Mouse (Mus musculus): ENCODE measurements around the gene Slc17a1. TPM values are rescaled to one million over a fixed set of nuclear protein-coding genes. Genes with fewer than 3 reads are reported as not detected.

Gene Slc17a1
- total RNA-seq, 2 experiments from 2014 or later = not detected

- H3K4me3 ChIP-seq = no peak overlapping the region
- TF ChIP-seq CTCF (IDR thresholded peaks at IDR 0.05) = no peak
- H3K27ac ChIP-seq = no peak overlapping the region
- intact Hi-C loops (cut with DNase I) = no loop called here
- no peak for DNase-seq
Measured at GRCm38 (mm10) chr13:23866086-23866710, 1.4 kb upstream of the Slc17a1 start.

DNA sequence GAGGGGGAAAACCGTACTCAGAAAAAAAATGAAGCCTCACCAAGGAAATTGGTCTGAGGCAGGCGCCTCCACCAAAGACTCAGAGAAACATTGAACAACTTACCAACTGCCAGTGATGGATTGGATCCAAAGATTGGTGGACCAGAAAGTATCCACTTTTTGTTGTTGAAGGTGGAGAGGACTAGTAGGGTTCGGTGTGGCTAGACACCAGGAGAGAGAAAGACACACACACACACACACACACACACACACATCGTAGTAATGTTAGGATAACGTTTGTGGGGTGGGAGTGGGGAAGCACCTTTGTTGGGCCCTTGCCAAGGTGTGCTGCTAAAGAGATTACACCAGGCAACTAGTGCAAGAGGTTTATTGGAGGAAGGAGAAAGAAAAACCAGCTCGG is 550 bp upstream of the Slc17a1 start:
- intact Hi-C loops (cut with DNase I) = no loop called here
- Histone ChIP-seq H3K4me3 (no peak overlapping the region), H3K27ac (no peak overlapping the region)
- no peak for DNase-seq
- TF ChIP-seq CTCF (IDR thresholded peaks at IDR 0.05) = no peak

- no peak overlapping the region for H3K27ac ChIP-seq
- no peak for DNase-seq
- no peak overlapping the region for H3K4me3 ChIP-seq
- intact Hi-C loops (cut with DNase I) = no loop called here
- TF ChIP-seq CTCF (IDR thresholded peaks at IDR 0.05) = no peak
Measured at GRCm38 (mm10) chr13:23868790-23869533, 1.4 kb downstream of the Slc17a1 start.

- no peak overlapping the region for H3K4me3 ChIP-seq
- no peak for TF ChIP-seq CTCF (IDR thresholded peaks at IDR 0.05)
- intact Hi-C loops (cut with DNase I) = no loop called here
- H3K27ac ChIP-seq = no peak overlapping the region
- DNase-seq = no peak
Measured at GRCm38 (mm10) chr13:23869996-23870395, 2.4 kb downstream of the Slc17a1 start.

- Histone ChIP-seq H3K27ac (no peak overlapping the region), H3K4me3 (no peak overlapping the region)
- no peak for DNase-seq
- no peak for TF ChIP-seq CTCF (IDR thresholded peaks at IDR 0.05)
- intact Hi-C loops (cut with DNase I) = no loop called here
Measured at GRCm38 (mm10) chr13:23873141-23873540, 5.6 kb downstream of the Slc17a1 start.

GRCm38 (mm10) chr13:23879106-23879505 is 11.6 kb downstream of the Slc17a1 start:
- no peak for DNase-seq
- Histone ChIP-seq H3K27ac (no peak overlapping the region), H3K4me3 (no peak overlapping the region)
- no peak for TF ChIP-seq CTCF (IDR thresholded peaks at IDR 0.05)
- intact Hi-C loops (cut with DNase I) = no loop called here

GRCm38 (mm10) chr13:23879636-23880035 is 12.1 kb downstream of the Slc17a1 start:
- H3K4me3 ChIP-seq = no peak overlapping the region
- no peak for DNase-seq
- intact Hi-C loops (cut with DNase I) = no loop called here
- H3K27ac ChIP-seq = no peak overlapping the region
- TF ChIP-seq CTCF (IDR thresholded peaks at IDR 0.05) = no peak

GRCm38 (mm10) chr13:23885540-23885939 is 18.0 kb downstream of the Slc17a1 start:
- Histone ChIP-seq H3K27ac (no peak overlapping the region), H3K4me3 (no peak overlapping the region)
- intact Hi-C loops (cut with DNase I) = no loop called here
- TF ChIP-seq CTCF (IDR thresholded peaks at IDR 0.05) = peak; percentile 40
- no peak for DNase-seq

DNA sequence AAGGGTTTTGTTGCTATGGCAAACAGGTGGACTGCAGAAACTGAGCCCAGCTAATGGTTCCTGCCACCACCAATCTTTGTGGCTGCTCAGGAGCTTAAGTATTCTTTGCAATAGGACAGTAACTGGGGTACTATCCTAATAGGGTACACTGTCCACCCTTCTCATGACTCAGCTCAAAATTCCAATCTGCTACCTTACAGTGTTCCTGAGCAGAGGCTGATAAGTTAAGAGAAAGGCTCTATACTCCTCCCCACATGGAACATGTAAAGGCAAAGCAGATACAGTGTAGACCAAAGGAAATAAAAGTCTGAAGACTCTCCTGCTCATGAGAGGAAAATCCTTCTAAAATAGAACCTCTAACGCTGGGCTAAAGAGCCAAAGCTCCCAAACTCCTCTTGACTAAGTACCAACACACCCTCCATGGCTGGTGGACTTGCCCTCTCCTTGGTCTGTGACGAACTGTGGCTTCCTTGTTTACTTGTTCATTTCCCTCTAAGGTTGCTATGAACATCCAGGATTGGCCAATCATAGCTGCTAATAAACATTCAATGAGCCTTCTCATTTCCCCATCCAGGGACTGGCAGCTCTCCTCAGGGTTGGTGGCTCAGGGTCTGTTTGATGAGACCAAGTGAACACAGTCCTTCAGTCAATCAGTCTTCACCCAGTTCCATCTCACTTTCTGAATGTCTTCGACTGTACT is 19.6 kb downstream of the Slc17a1 start:
- no peak for DNase-seq
- no peak for TF ChIP-seq CTCF (IDR thresholded peaks at IDR 0.05)
- intact Hi-C loops (cut with DNase I) = no loop called here
- Histone ChIP-seq H3K4me3 (no peak overlapping the region), H3K27ac (no peak overlapping the region)

- no peak for DNase-seq
- H3K27ac ChIP-seq = no peak overlapping the region
- intact Hi-C loops (cut with DNase I) = no loop called here
- H3K4me3 ChIP-seq = no peak overlapping the region
- TF ChIP-seq CTCF (IDR thresholded peaks at IDR 0.05) = no peak
Measured at GRCm38 (mm10) chr13:23889011-23889605, 21.6 kb downstream of the Slc17a1 start.

GRCm38 (mm10) chr13:23892592-23893268 is 25.2 kb downstream of the Slc17a1 start:
- H3K4me3 ChIP-seq = no peak overlapping the region
- no peak overlapping the region for H3K27ac ChIP-seq
- intact Hi-C loops (cut with DNase I) = no loop called here
- no peak for DNase-seq
- TF ChIP-seq CTCF (IDR thresholded peaks at IDR 0.05) = no peak

- H3K27ac ChIP-seq = no peak overlapping the region
- no peak overlapping the region for H3K4me3 ChIP-seq
- DNase-seq = no peak
- TF ChIP-seq CTCF (IDR thresholded peaks at IDR 0.05) = no peak
- intact Hi-C loops (cut with DNase I) = no loop called here
Measured at GRCm38 (mm10) chr13:23893269-23893593, 25.7 kb downstream of the Slc17a1 start.

Data from gastrocnemius, adult 2 months (tissue).